Mouse (Mus musculus) lung, adult 2 months (tissue): Measurements from ENCODE around the gene Gm49383.

Experiments used
- CTCF ChIP-seq: fragments of 200-500 bp; IDR thresholded peaks from 2 replicates; pipeline ENCODE4 v1.5.1; 2011; ENCODE audit warnings: mild to moderate bottlenecking, low read length, control low read depth; ENCODE audit not compliant: insufficient read depth
- POLR2A ChIP-seq: fragments of 200-500 bp; IDR thresholded peaks from 2 replicates; pipeline ENCODE4 v1.6.1; 2011; ENCODE audit warnings: low read depth, mild to moderate bottlenecking, control low read depth, low read length, borderline replicate concordance; ENCODE audit errors: extremely low read depth

GRCm38 (mm10) chr12:69214393-69214792, 17.5 kb upstream of the Gm49383 start:
- TF ChIP-seq CTCF (no peak), POLR2A (no peak)
